Mouse (Mus musculus): Measurements from ENCODE around the gene Eno3.

Gene Eno3

DNA sequence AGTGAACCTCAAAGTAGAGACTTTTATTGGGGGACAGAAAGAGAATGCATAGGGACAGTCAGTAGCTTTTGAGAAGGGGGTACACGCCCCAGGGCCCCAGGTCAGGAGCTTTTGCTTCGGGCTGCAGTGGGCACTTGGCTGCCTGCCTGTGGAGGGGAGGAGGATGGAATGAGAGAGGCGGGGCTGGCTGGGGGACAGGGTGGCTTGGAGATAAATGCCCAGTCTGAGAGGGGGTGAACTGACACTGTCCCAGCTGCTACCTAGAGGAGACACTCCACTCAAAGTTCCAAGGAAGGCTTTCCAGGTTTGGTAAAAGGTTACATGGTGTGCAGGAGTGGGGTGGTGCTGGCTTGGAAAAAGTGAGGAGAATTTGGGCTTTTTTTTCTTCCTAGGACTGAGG lies at the start of gene Eno3:
Eno3 (plus strand) TSS at position 239 of the 400 bp plus-strand sequence.
- peak in 1 of 2 experiments; percentile 18 for DNase-seq (ENCODE audit: low spot score in 2 of 2)

- DNase-seq (ENCODE audit: low spot score in 2 of 2) = no peak
These were observed 49.4 kb upstream of the Eno3 start for GRCm38 (mm10) chr11:70607611-70608010.

GRCm38 (mm10) chr11:70608381-70609066 lies 48.5 kb upstream of the Eno3 start:
- DNase-seq (ENCODE audit: low spot score in 2 of 2) = no peak

DNA sequence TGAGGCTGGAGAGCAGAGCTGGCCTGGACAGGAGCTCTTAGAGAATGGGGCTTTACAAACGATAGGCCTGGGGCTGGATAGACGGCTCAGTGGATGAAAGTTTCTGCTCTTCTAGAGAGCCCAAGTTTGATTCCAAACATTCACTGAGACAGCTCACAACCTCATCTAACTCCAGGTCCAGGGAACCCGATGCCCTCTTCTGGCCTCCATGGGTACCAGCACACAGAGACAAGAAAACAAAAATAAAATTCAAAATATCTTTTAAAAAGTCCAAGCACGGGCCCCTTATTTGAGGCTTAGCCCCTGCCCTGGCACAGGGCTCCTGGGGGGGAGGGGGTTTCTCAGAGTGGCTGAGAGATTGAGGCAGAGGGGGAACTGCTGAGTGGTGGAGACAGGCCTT lies 46.2 kb upstream of the Eno3 start:
- DNase-seq (ENCODE audit: low spot score in 2 of 2) = no peak

DNA sequence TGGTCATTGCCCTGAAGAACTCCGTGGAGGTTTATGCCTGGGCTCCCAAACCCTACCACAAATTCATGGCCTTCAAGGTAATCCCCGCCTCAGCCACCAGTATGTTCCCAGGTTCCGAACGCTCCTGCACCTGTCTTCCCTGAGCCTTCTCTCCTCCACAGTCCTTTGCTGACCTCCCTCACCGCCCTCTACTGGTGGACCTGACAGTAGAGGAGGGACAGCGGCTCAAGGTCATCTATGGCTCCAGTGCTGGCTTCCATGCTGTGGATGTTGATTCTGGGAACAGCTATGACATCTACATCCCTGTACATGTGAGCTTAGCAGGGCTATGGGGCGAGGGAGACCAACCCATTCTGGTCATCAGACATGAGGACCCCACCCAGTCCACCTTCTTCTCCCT lies 44.5 kb upstream of the Eno3 start:
- DNase-seq (ENCODE audit: low spot score in 2 of 2) = no peak

DNA sequence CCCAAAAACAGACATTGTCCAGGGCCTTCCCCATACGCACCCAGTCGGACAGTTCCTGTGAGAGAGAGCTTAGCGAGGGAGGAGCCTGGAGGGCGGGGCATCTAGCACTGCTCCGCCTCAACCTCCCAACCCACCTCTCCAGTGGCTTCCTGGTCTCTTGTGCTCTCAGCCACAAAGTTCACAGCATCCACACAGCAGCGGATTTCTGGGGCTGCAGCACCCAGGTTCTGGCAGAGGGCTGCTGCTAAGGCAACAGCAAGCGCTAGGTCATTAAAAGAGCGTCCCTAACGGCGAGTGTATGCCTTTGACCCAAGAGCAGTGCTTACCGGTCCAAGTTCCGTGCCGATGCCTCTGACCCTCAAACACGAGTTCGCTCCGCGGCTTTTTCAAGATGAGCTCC lies 41.9 kb upstream of the Eno3 start:
- peak; percentile 63 to 72 for DNase-seq (ENCODE audit: low spot score in 2 of 2)

DNA sequence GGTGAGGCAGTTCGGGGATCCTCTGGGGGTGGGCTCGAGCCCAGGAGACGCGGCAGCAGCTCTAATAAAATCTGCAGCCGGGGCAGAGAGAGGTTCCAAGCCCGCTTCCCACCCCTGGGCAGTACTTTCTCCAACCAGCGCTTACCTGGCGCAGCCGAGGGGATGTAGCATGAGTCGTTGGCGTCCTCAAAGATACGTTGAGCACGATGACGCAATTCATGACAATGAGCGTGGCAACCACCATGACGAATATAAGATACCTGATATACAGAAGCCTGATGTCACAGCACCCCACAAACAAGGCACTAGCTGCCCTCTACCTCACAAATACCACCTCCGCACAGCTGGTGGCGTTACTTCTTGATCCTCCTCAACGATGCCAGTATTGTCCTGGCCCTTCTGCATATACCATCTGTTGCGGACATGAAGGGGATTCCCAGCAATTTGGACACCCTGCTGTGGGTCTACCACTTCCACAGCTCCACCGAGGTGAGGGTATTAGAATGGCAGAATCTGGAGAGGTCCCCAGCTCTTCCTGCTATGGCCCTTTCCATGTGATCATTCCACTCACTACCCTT lies 41.4 kb upstream of the Eno3 start, which contains the start of gene 4930544D05Rik:
4930544D05Rik (plus strand) TSS at position 333 of the 578 bp plus-strand sequence.
- DNase-seq (ENCODE audit: low spot score in 2 of 2) = no peak

- no peak for DNase-seq (ENCODE audit: low spot score in 2 of 2)
These were observed 37.9 kb upstream of the Eno3 start, which contains the start of gene Chrne for GRCm38 (mm10) chr11:70619101-70619500. TSS of gene Chrne (minus strand) at chr11:70619216.

- no peak for DNase-seq (ENCODE audit: low spot score in 2 of 2)
These were observed 34.8 kb upstream of the Eno3 start for GRCm38 (mm10) chr11:70621972-70622814.

GRCm38 (mm10) chr11:70623053-70623742 lies 33.8 kb upstream of the Eno3 start:
- no peak for DNase-seq (ENCODE audit: low spot score in 2 of 2)

GRCm38 (mm10) chr11:70625473-70625872 lies 31.5 kb upstream of the Eno3 start:
- no peak for DNase-seq (ENCODE audit: low spot score in 2 of 2)

- no peak for DNase-seq (ENCODE audit: low spot score in 2 of 2)
These were observed 30.1 kb upstream of the Eno3 start for GRCm38 (mm10) chr11:70626877-70627276.

DNA sequence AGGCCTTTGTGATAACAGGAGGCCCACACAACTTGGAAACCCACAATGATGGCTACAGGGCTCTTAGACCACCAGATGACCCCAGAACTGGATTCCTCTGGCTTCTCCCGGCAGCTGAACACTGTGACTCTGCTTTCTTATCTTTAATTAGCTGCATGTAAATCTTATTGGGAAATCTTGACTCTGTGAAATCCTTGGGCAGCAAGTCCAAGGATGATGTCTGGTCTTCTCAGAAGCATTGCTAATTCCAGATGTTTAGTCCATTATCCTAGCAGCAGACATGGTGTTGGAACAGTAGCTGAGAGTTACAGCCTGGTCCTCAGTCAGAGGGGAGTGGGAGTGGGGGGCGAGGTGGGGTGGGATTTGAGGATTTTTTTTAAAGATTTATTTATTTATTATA lies 28.6 kb upstream of the Eno3 start:
- DNase-seq (ENCODE audit: low spot score in 2 of 2) = no peak

DNA sequence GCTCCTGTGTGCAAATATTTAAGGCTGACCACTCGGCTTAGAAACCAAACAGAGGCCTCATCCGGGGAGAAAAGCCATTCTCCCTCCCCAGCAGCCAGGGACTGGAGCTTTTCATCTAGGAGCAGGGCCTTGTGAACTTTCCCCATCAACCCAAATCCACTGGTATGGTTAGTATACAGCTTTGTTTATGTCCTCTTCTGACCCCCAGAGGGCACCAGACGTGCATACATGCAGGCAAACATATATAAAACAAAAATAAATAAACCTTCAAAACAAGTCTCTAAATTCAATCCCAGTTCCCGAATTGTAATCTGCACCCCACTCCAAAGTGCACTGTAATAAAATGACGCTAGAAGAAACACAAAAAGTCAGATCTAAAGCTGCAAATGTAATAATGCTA lies 27.4 kb upstream of the Eno3 start:
- no peak for DNase-seq (ENCODE audit: low spot score in 2 of 2)

GRCm38 (mm10) chr11:70630129-70630528 lies 26.9 kb upstream of the Eno3 start:
- DNase-seq (ENCODE audit: low spot score in 2 of 2) = no peak

DNA sequence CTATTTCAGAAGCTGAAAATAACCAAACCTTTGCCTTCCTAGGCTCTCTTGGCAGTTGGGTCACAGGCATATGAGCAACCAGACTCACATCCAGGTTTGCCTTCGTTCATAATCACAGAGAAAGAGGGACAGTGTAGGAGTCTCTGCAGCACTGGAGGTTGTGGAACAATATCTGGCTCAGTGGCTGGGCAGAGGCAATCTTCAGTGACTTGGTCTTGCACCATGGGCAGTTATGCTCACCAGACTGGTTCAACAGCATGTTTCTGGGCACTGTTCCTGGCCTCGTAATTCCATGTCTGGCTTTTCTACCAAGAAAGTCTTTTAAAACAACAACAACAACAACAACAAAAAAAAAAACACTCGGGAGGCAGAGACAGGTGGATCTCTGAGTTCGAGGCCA lies 21.4 kb upstream of the Eno3 start:
- no peak for DNase-seq (ENCODE audit: low spot score in 2 of 2)

DNA sequence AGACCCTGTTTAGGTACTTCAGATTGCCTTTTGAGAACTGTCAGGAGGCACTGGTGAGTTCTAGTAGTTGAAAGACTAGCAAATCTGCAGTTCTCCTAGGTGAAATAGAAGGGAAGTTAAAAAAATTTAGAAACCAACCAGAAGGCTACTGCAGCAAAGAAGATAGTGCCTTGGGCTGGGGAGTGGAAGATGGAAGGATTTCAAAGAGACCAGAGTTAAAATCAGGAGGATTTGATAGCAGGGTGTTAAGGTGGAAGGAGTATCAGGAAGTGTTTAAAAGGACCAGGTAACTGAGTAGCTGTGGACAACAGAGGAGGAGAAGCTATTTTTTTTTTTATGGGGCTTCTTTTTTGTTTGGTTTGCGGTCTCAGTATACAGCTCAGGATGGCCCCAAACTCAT lies 19.2 kb upstream of the Eno3 start:
- DNase-seq (ENCODE audit: low spot score in 2 of 2) = no peak

GRCm38 (mm10) chr11:70638293-70638692 lies 18.7 kb upstream of the Eno3 start:
- no peak for DNase-seq (ENCODE audit: low spot score in 2 of 2)

GRCm38 (mm10) chr11:70638714-70639278 lies 18.2 kb upstream of the Eno3 start, which contains the start of gene Gp1ba:
TSS of gene Gp1ba (plus strand) at chr11:70639122.
- no peak for DNase-seq (ENCODE audit: low spot score in 2 of 2)

- DNase-seq (ENCODE audit: low spot score in 2 of 2) = no peak
These were observed 17.0 kb upstream of the Eno3 start for GRCm38 (mm10) chr11:70639976-70640375.

DNA sequence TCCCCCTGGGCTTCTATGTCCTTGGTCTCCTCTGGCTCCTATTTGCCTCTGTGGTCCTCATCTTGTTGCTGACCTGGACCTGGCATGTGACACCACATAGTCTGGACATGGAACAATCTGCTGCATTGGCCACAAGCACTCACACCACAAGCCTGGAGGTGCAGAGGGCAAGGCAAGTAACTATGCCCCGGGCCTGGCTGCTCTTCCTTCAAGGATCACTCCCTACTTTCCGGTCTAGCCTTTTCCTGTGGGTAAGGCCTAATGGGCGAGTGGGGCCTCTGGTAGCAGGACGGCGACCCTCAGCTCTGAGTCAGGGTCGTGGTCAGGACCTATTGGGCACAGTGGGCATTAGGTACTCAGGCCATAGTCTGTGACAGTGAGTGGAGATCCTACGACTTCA lies 15.8 kb upstream of the Eno3 start:
- no peak for DNase-seq (ENCODE audit: low spot score in 2 of 2)

DNA sequence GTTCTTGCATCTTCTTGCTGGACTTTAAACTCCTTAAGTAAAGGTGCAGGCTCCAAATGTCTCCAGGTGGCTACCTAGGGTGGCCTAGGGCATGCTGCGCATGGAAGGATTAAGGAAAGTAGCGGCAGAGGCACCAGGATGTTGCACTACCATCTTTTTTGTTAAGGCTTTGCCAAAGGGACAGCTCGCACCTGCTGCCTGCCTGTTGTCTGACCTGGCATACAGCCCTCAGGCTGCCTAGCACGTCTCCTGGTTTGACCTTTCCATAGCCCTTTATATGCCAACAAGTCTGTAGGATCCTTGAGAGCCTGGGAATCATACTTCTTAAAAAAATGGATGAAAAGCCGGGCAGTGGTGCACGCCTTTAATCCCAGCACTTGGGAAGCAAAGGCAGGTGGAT lies 14.0 kb upstream of the Eno3 start:
- DNase-seq (ENCODE audit: low spot score in 2 of 2) = no peak

Measured in urinary bladder, postnatal 4 days (tissue).